Mouse (Mus musculus): ENCODE results near the gene Tigd4.
A peak's percentile ranks its signal among the peaks of the same experiment; 100 is the strongest.

Tigd4 gene

GRCm38 (mm10) chr3:84610183-84610710, 16.9 kb downstream of the Tigd4 start:
- no peak for DNase-seq (ENCODE audit: low spot score)

GRCm38 (mm10) chr3:84615050-84615855, 21.9 kb downstream of the Tigd4 start:
- DNase-seq (ENCODE audit: low spot score), result peak; percentile 28

GRCm38 (mm10) chr3:84615856-84616225, 22.5 kb downstream of the Tigd4 start:
- no peak for DNase-seq (ENCODE audit: low spot score)

DNA sequence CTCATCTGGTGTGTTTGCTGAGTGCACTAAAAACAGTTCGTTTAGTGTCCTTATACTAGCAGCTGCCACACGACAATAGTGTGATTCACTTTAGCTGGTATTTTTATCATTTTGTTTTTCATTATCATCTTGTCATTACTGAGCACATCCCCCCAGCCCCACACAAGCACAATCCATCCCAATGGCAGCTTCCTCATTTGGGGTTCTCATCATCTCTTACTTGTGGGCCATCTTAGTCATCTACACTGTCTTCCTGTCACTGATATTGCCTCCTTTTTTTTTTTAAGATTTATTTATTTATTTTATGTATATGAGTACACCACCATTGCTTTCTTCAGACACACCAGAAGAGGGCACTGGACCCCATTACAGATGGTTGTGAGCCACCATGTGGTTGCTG, 25.3 kb downstream of the Tigd4 start:
- DNase-seq (ENCODE audit: low spot score), result no peak

- no peak for DNase-seq (ENCODE audit: low spot score)
These were observed 25.7 kb downstream of the Tigd4 start for GRCm38 (mm10) chr3:84619056-84619455.

DNA sequence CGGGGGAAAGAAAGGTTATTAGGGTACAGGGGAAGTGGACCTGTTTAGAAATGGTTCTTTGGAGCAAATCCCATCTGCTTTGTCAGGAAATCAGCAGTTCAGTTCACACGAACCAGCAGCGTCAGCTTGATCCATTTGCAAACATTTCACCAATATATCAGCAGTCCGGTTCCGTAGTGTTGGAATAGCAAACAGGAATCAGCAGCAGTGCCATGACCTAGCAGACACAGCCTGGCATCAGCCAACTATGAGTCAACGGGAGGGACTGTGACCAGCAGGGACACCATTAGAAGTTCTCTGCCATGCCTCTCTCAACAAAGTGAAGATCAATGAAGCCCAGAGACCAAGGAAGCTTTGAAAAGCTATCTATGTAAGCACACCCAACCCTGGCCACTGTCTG, 26.4 kb downstream of the Tigd4 start:
- no peak for DNase-seq (ENCODE audit: low spot score)

DNA sequence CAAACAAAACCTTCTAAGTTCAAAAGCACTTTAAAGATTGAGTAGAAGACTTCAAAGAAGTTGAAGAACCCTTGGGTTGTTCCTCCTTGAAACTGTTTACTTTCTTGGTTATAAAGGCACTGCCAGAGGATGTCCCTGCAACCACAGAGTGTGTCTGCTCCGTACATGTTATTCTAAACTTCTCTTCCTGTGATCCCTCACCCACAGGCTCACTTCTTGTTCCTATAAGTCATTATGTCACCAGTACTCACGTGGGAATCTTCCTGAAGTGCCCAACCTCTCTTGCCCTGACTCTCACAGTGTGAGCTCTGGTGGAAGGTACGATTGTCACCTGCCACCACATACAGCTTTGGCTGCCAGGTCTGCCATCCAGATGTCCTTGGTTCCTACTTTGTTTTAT, 28.7 kb downstream of the Tigd4 start:
- DNase-seq (ENCODE audit: low spot score), result peak; percentile 70

DNA sequence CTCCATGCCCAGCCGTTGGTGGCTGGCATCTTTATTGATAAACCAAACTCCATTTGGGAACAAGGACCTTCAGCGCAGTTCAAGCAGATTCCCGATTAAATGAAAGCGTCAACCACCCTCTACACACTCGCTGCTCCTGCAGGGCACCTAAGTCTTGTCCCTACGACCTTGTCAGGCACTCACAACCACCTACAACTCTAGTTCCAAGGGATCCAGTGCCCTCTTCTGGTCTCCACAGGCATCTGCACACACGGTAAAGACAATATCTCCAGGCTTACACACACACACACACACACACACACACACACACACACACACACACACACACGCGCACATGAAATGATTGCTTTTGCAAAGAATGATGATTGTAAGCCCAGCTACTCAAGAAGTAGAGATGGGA, 38.2 kb downstream of the Tigd4 start:
- no peak for DNase-seq (ENCODE audit: low spot score)

GRCm38 (mm10) chr3:84637095-84637494, 43.7 kb downstream of the Tigd4 start:
- no peak for DNase-seq (ENCODE audit: low spot score)

- no peak for DNase-seq (ENCODE audit: low spot score)
These were observed 44.7 kb downstream of the Tigd4 start for GRCm38 (mm10) chr3:84637890-84638578.

GRCm38 (mm10) chr3:84638858-84639257, 45.5 kb downstream of the Tigd4 start:
- DNase-seq (ENCODE audit: low spot score), result no peak

GRCm38 (mm10) chr3:84639767-84640500, 46.6 kb downstream of the Tigd4 start:
- no peak for DNase-seq (ENCODE audit: low spot score)

GRCm38 (mm10) chr3:84640536-84640935, 47.2 kb downstream of the Tigd4 start:
- no peak for DNase-seq (ENCODE audit: low spot score)

DNA sequence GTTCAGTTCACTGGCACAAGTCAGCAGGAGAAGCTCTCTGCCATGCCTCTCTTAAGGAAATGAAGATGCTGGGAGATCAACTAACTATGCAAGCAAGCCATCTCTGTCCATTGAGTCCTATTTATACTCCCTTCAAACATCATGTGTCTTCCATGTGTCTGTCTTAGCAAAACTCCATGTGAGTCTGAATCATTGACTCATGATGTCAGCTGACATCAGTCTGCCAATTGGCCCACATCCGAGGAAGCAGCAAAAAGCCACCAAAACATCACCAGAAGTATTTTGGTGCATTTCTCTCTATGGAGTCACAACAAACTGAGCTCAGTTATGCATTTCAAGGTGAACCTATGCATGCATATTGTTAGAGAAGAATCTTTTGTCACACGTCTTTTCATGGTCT, 48.0 kb downstream of the Tigd4 start:
- no peak for DNase-seq (ENCODE audit: low spot score)

DNA sequence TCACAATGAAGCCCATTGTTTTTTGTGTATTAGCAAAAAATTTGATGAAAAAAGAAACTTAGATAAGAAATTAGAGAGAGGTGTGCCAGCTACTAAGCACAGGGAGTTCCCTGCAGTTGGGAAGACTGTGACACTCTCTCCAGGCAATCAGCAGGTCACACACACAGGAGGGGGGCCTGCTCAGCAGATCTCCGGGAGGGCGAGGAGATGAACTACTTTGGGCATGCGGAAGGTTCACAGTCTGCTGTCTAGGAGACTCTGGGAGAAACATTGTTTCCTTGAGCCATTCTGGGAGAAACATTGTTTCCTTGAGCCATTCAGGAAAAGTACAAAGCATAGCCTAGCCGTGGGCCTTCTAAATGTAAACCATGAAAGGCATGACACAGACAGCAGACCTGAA, 49.6 kb downstream of the Tigd4 start:
- no peak for DNase-seq (ENCODE audit: low spot score)

DNA sequence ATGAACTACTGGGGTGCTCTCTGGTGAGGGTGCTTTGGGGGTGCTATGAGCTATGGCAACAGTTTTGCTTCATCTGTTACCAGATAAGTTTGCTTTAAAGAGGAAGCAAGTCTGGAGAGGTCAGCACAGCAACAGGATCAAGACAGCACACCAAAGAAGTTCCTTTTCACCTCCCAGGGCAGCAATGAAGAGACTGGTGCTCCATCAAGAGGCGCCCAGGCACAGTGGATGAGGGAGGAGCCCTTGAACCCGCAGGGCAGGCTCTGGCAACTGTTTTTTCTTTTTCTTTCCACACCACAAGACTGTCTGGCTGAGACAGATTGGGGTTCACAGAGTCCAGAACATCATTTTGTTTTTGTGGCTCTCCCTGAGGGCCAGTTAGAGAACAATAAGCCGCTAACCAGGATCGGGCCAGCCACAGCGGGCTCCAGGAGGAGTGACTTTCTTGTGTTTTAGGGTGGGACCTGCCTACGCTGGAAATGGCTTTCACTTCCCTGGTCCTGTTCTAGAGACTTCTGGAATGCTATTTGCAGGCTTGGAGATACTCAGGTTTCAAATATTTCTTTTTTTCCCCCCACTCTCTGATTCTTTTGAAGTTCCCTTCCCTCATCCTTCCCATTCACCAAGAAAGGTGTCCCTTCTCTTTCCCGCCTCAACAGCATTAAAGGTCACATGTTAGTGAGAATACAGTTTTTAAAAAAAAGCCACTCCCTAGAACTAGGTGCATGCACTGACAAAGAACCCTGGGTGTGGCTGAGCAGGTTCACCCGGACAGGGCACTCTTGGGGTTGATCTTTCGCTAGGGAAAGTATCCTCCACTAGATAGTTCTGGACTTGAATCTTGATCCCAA, 52.0 kb downstream of the Tigd4 start:
- DNase-seq (ENCODE audit: low spot score), result no peak

DNA sequence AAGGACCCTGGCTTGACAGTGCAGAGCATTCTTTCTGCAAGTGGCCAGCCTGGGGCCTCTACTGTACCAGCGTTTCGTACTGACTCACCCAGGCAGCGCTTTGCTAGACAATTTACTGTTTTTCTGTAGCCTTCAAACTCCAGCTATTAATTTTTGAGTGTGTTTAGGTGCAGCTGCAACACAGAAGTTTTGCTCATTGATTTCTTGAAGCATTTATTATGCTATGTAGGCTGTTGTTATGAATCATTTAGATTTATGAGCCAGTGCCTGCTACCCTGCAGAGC, 52.6 kb downstream of the Tigd4 start:
- no peak for DNase-seq (ENCODE audit: low spot score)

GRCm38 (mm10) chr3:84646331-84646845, 53.0 kb downstream of the Tigd4 start:
- DNase-seq (ENCODE audit: low spot score), result no peak
